Mouse (Mus musculus) brain, embryonic 14.5 days (tissue): ENCODE measurements around the gene Col11a2.

Source experiments
- CTCF ChIP-seq: fragments of 200-500 bp; IDR thresholded peaks from 2 replicates; pipeline ENCODE4 v1.5.1; 2012; ENCODE audit warnings: inconsistent platforms, mild to moderate bottlenecking, moderate library complexity, borderline replicate concordance; ENCODE audit not compliant: insufficient read depth, insufficient read length; ENCODE audit errors: extremely low read depth
- POLR2A ChIP-seq: fragments of 200-500 bp; IDR thresholded peaks from 2 replicates; pipeline ENCODE4 v1.6.1; 2012; ENCODE audit warnings: mild to moderate bottlenecking, inconsistent platforms, borderline replicate concordance; ENCODE audit not compliant: poor library complexity, insufficient read depth, insufficient read length, severe bottlenecking; ENCODE audit errors: extremely low read depth

DNA sequence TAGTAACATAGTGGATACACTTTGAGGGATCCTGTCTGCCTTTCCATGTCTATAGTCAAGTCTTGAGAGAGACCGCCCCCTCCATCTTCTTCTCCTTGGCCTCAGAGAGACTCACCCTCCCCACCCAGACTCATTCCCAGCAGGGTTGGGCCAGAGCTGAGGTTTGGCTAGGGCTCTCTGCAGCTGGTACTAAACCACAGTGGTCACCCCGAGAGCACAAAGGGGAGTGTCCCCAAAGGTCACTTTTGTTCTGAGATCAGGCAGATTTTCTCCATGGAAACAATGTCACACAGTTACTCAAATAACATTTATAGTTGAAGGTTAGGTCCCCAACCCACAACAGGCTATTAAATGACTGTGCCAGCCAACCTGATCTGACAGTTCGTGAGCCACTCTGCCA lies 29.6 kb downstream of the Col11a2 start:
- TF ChIP-seq POLR2A, result no peak
- TF ChIP-seq CTCF, result no peak
